Mouse (Mus musculus) gastrocnemius, adult 8-10 months (tissue): Measurements from ENCODE around the gene Sorl1. TPM values are rescaled to one million over a fixed set of nuclear protein-coding genes. Genes with fewer than 3 reads are reported as not detected.

Experiments used
- DNase-seq, 2 experiments: peaks; one replicate each; pipeline ENCODE4 v3.0.0; 2022; ENCODE audit warnings: low spot score in 2 of 2
- total RNA-seq, 4 experiments: library from RNA; stranded (reverse); gene quantifications; 2 replicates each; pipeline ENCODE4 v1.2.4; 2022

The Sorl1 gene
- total RNA-seq, 4 experiments from 2014 or later = 39.8 to 51.3 (median 42.6) TPM

DNA sequence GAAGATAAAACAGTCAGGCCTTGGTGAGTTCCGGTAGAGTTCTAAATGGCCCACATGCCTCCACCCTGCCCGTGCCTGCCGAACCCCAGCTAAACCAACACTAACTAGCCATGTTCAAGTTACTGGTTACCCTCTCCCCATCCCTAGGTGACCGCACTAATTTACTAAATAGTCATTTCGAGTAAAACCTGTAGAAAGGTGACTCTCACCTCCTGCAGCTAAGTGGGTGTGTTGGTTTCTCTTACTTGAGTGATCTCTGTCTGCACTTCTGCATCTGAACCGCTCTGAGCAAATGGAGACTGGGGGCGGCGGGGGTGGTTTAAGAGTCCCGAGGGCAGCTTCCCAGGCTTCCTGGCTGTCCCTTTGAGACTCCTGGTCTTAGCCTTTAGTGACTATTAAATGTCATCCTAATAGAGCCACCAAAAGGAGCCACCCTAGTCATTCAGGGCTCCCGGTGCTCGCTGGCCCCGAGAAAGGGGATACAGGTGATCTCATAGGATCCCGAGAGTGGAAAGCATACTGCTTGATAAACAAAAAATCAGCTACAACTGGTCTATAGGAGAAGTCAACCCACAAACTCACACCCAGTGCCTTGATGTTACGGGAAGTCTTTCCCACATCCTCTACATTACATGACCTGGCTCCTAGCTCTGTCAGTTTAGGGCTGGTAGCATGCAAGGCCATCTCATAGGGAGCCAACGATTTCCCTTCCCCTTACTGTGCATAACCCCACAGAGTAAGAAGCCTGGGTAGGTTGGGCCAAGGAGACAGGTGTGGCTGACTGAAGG lies 155.2 kb downstream of the Sorl1 start:
- DNase-seq = no peak

GRCm38 (mm10) chr9:41961274-41961673 lies 162.8 kb downstream of the Sorl1 start:
- DNase-seq = no peak

DNA sequence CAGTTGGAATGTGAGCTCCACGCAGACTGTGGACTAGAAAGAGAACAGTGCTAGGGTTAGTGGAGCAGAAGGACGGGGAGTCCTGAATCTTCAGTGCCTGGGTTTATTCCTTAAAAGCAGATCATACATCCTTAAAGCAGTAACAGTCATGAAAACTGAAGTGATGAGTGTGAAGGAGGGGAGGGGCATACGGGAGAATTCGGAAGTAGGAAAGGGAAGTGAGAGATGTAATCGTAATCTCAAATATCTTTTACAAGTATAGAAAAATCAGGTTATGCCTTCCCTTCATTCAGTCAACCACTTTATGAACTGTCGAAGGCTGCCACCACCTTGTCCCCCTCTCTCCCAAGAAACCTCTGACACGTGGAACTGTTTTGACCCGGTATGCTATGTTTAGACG lies 165.8 kb downstream of the Sorl1 start:
- DNase-seq = no peak

DNA sequence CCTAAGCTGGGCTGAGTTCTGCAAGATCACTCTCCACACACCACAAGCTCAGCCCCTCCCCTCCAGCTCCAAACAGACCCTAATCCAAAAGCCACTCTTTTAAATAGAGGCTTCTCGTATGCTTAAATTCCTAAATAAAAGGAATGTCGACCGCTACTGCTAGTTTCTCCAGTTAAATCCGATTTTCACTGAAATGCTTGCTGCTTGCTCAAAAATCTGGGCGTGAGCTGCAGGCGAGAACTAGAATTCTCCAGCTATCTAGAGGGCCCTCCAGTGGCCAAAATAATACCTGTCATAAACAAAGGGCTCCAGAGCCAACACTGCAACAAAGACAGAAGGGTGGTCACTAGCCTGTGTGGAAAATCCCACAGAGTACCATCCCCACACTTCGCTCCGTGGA lies 170.6 kb downstream of the Sorl1 start:
- DNase-seq = peak in 1 of 2 experiments; percentile 48

DNA sequence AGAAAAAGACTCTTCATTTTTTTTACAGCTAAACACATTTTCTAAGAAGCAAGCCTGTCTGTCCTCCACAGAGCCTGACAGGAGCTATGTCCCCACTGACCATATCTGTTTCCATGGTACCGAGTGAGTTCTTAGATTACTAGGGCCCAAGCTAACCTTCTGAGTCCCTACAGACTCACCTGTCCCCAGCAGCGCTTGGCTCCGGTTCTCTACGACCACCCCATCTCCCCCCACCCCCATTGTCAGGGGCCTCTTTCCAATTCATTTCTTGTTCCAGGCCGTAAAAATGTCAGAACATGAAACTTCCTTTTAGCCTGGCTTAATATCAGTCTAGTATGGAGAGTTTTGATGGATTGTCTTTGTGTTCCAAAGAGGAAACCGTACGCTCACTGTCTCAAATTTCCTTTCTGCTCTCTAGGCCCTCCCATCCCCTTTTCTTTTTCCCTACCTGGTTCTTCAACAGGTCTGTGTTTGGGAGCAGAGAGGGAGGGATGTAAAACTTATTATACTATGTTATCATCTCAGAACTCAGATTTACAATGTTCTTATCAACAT lies 171.4 kb downstream of the Sorl1 start:
- no peak for DNase-seq

DNA sequence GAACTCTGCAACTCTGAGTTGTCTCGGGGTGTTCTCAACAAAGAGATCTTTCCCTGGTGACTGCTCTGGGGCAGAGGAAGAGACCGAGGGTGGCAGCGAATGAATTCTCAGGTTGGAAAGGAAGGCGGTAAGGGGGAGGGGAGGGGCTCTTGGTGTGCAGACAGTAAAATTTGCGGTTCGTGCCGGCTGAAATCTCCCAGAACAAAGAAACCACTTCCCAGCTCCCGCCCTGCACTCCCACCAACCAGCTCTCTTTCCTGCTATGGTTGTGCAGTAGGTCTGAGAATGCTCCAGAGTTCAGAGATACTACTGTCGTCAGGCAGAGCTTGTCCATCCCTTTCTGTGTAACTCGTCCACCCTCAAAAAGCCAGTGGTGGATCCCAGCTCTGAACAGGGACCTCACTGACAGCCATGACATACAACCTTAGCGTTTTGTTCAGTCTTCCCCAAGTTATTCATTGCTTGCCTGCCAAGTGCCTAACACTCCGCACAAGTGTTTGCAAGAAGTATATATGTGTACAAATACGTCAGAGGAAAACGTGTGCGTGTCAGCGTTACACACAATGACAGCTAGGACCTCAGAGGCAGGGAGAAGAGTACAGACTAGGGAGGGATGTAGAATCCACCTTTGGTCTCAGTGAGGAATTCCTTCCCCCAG lies 172.5 kb downstream of the Sorl1 start:
- DNase-seq = no peak

- DNase-seq = peak; percentile 82 to 85
Measured at GRCm38 (mm10) chr9:41950991-41951451, 173.1 kb downstream of the Sorl1 start.

DNA sequence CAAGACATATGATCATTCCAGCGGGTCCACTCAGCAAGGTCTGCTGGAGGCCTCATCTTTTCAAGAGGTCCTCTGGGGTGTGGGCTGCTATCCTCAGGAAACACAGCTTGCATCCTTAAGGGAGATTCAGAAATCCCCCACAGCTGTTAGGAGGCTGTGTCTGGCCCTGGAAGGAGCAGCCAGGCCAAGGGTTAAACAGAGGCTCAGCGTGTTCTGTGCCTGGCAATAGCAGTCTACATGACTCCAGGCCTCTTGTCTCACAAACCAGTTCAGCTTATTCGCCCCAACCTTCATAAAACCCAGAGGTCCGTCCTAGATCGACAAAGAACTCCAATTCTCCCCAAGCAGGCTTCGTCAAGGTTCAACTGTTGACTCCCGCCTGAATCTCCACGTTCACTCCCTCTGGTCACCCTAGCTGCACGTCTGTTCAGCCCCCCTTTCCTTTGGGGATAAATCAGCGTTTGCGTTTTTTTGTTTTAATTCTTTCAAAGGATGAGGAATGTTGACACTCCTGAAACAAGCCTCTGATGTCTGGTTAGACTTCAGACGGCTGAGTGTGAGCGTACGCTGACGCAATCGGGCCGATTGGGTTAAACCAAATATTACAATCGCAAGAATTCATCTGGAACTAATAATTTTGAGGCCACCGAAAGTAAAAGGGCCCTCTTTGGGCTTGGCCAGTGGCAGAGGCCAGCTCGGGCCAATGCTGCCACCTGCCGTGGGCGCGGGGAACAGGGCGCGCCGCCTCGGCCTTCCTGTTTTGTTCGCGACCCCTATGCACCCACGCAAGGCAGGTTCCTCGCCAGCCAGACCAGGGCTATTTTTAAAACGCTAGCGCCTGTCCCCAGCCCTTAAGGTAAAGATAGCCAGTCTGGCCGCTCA lies 173.7 kb downstream of the Sorl1 start:
- DNase-seq = peak; percentile 87 to 88

DNA sequence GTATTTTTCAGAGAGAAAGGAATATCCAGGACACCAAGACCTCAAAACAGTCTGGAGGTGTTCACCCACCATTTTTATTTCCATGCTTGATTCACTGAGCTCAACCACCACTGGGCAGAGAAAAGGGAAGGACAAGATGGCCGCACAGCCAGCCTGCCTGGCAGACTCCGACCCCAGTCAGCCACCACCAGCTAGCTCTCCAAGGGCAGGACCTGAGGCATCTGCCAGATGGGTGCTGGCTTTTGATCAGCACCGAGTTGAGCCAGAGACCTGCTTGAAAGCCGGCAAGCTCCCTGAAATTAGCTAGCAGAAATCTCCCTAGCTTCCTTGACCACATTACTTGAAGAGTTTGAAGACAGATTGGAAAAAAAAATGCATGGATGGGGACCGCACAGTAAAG lies 174.6 kb downstream of the Sorl1 start:
- no peak for DNase-seq

DNA sequence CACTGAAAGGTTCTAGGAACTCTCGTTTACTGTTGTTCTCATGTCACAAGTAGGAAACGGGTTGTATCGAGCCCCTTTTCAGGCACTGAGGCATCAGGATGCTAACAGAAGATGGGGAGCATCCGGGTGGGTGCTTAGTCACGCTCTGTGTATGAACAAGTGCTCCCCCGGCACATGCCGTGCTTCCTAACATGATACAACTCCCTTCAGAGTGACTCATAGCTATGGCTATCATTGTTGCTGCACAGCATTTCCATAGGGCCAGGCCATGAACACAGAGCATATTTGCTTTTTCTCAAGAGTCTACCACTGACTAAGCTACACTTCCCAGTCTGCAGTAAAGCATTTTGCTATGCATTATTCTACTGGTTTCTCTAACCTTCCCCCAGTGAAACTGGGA lies 179.1 kb downstream of the Sorl1 start:
- DNase-seq = no peak

- no peak for DNase-seq
Measured at GRCm38 (mm10) chr9:41942970-41943635, 181.0 kb downstream of the Sorl1 start.

- no peak for DNase-seq
Measured at GRCm38 (mm10) chr9:41940311-41940853, 183.7 kb downstream of the Sorl1 start.

GRCm38 (mm10) chr9:41938449-41938848 lies 185.6 kb downstream of the Sorl1 start:
- DNase-seq = no peak

DNA sequence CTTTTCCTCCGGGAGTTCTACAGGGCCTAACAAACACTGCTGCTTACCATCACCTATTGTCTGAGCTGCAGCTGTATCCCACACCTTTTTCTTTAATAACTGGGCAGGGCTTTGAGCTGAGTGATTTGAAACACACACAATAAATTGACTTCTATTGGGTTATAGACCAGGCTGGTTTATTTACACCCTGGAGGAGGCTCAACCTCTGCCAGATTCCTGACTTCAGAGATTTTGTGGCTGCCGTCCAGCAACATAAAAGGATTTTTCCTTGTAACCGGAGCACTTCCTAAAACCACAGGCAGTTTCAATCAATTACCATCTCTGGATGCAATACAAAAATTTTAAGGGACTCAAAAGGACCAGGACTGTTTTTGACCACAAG lies 186.1 kb downstream of the Sorl1 start:
- peak in 1 of 2 experiments; percentile 27 for DNase-seq

- no peak for DNase-seq
Measured at GRCm38 (mm10) chr9:41937341-41937966, 186.6 kb downstream of the Sorl1 start.

DNA sequence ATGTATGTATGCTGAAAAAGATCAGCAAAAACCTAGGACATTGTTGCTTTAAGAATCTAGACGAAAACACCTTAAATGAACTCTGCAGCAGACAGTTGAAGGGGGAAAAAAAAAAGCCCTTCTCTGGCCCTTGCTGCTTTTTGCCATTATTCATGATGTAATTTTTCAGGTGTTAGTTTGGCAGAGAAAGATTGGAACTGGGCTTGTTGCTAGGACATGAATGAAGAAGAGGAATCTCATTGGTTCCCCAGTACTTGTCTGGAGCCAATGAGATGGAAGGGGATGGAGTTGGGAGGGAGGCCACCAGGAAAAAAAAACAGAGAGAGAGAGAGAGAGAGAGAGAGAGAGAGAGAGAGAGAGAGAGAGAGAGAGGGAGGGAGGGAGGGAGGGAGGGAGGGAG lies 187.5 kb downstream of the Sorl1 start:
- DNase-seq = no peak

GRCm38 (mm10) chr9:41935979-41936378 lies 188.1 kb downstream of the Sorl1 start:
- no peak for DNase-seq

- no peak for DNase-seq
Measured at GRCm38 (mm10) chr9:41935373-41935971, 188.6 kb downstream of the Sorl1 start.

- no peak for DNase-seq
Measured at GRCm38 (mm10) chr9:41934848-41935372, 189.2 kb downstream of the Sorl1 start.

- DNase-seq = no peak
Measured at GRCm38 (mm10) chr9:41929986-41930385, 194.1 kb downstream of the Sorl1 start.
